Mouse (Mus musculus) embryonic fibroblast, embryonic 13.5 days (primary cell): ENCODE data around the gene Six2.

Source experiments
- CTCF ChIP-seq: IDR thresholded peaks from 2 replicates; pipeline ENCODE4 v1.5.1; 2011; ENCODE audit warnings: mild to moderate bottlenecking, control low read depth, low read length, moderate library complexity, borderline replicate concordance; ENCODE audit not compliant: insufficient read depth
- POLR2A ChIP-seq: IDR thresholded peaks from 2 replicates; pipeline ENCODE4 v1.6.1; 2011; ENCODE audit warnings: low read depth, mild to moderate bottlenecking, control low read depth, low read length, moderate library complexity

GRCm38 (mm10) chr17:85664202-85664601 lies 23.9 kb downstream of the Six2 start:
- TF ChIP-seq CTCF, result no peak
- TF ChIP-seq POLR2A, result no peak
